Mouse (Mus musculus): ENCODE results near the gene Ephx1. TPM values are rescaled to one million over a fixed set of nuclear protein-coding genes. Genes with fewer than 3 reads are reported as not detected.
"Not testable (repeated sequence)": the region's sequence is repeated elsewhere in the genome, so short reads cannot be mapped to it uniquely, and the experiment has no call there.

Gene Ephx1
- polyA plus RNA-seq, 1 experiment from 2014 or later, result 3.8 TPM

GRCm38 (mm10) chr1:180992142-180992541 lies 28.6 kb downstream of the Ephx1 start:
- Histone ChIP-seq H3K27ac (ENCODE audit: low read depth, low read length) (no peak overlapping the region), H3K4me1 (ENCODE audit: control insufficient read depth, insufficient read depth, low read length) (no peaks in the 10 kb centered on the region), H3K9me3 (ENCODE audit: control insufficient read depth, low read length) (no peaks in the 10 kb centered on the region), H3K4me2 (replicated peaks; ENCODE audit: low read depth, low read length) (no peak overlapping the region), H3K9ac (ENCODE audit: low read depth, low read length) (no peak overlapping the region), H3K4me3 (ENCODE audit: low read length) (no peak overlapping the region), H3K36me3 (ENCODE audit: control insufficient read depth, insufficient read depth, low read length) (no peaks in the 10 kb centered on the region), H3K27me3 (ENCODE audit: control insufficient read depth, insufficient read depth, low read length) (no peaks in the 10 kb centered on the region)
- WGBS, result 51% methylated on average over 3 of the region's 3 CpGs
- peak; percentile 63; the same call in 1 of the 2 replicates for ATAC-seq (ENCODE audit: low FRiP score, low TSS enrichment)

- Histone ChIP-seq H3K9me3 (ENCODE audit: control insufficient read depth, low read length) (no peaks in the 10 kb centered on the region), H3K9ac (ENCODE audit: low read depth, low read length) (no peak overlapping the region), H3K36me3 (ENCODE audit: control insufficient read depth, insufficient read depth, low read length) (no peaks in the 10 kb centered on the region), H3K27ac (ENCODE audit: low read depth, low read length) (no peak overlapping the region), H3K4me2 (replicated peaks; ENCODE audit: low read depth, low read length) (no peak overlapping the region), H3K4me3 (ENCODE audit: low read length) (no peak overlapping the region), H3K27me3 (ENCODE audit: control insufficient read depth, insufficient read depth, low read length) (no peaks in the 10 kb centered on the region), H3K4me1 (ENCODE audit: control insufficient read depth, insufficient read depth, low read length) (no peaks in the 10 kb centered on the region)
- no peak for ATAC-seq (ENCODE audit: low FRiP score, low TSS enrichment)
- WGBS, result 54% methylated on average over 3 of the region's 3 CpGs
These were observed 30.0 kb downstream of the Ephx1 start for GRCm38 (mm10) chr1:180990671-180991070.

- H3K9ac ChIP-seq (ENCODE audit: low read depth, low read length), result no peak overlapping the region
- WGBS, result 3% methylated on average over 9 of the region's 9 CpGs
These were observed 32.9 kb downstream of the Ephx1 start for GRCm38 (mm10) chr1:180987759-180988158.

GRCm38 (mm10) chr1:180986701-180987100 lies 34.0 kb downstream of the Ephx1 start:
- 91% methylated on average over 8 of the region's 8 CpGs for WGBS
- no peak overlapping the region for H3K4me2 ChIP-seq (replicated peaks; ENCODE audit: low read depth, low read length)
- ATAC-seq (ENCODE audit: low FRiP score, low TSS enrichment), result no peak
- no peaks in the 10 kb centered on the region for H3K36me3 ChIP-seq (ENCODE audit: control insufficient read depth, insufficient read depth, low read length)
- H3K27me3 ChIP-seq (ENCODE audit: control insufficient read depth, insufficient read depth, low read length), result no peaks in the 10 kb centered on the region
- H3K4me3 ChIP-seq (ENCODE audit: low read length), result no peak overlapping the region
- H3K9ac ChIP-seq (ENCODE audit: low read depth, low read length), result no peak overlapping the region
- H3K27ac ChIP-seq (ENCODE audit: low read depth, low read length), result no peak overlapping the region
- no peaks in the 10 kb centered on the region for H3K4me1 ChIP-seq (ENCODE audit: control insufficient read depth, insufficient read depth, low read length)
- H3K9me3 ChIP-seq (ENCODE audit: control insufficient read depth, low read length), result no peaks in the 10 kb centered on the region

More at GRCm38 (mm10) chr1:180987759-180988158, 32.9 kb downstream of the Ephx1 start:
- Histone ChIP-seq H3K27ac (ENCODE audit: low read depth, low read length) (no peak overlapping the region), H3K4me2 (replicated peaks; ENCODE audit: low read depth, low read length) (no peak overlapping the region), H3K9me3 (ENCODE audit: control insufficient read depth, low read length) (no peaks in the 10 kb centered on the region), H3K27me3 (ENCODE audit: control insufficient read depth, insufficient read depth, low read length) (no peaks in the 10 kb centered on the region), H3K4me1 (ENCODE audit: control insufficient read depth, insufficient read depth, low read length) (no peaks in the 10 kb centered on the region), H3K4me3 (ENCODE audit: low read length) (no peak overlapping the region), H3K36me3 (ENCODE audit: control insufficient read depth, insufficient read depth, low read length) (no peaks in the 10 kb centered on the region)
- ATAC-seq (ENCODE audit: low FRiP score, low TSS enrichment), result no peak

GRCm38 (mm10) chr1:180981298-180982046 lies 39.2 kb downstream of the Ephx1 start:
- H3K9ac ChIP-seq (ENCODE audit: low read depth, low read length); H3K4me1 ChIP-seq (ENCODE audit: control insufficient read depth, insufficient read depth, low read length); H3K27ac ChIP-seq (ENCODE audit: low read depth, low read length); H3K27me3 ChIP-seq (ENCODE audit: control insufficient read depth, insufficient read depth, low read length); H3K4me3 ChIP-seq (ENCODE audit: low read length); H3K9me3 ChIP-seq (ENCODE audit: control insufficient read depth, low read length); H3K36me3 ChIP-seq (ENCODE audit: control insufficient read depth, insufficient read depth, low read length); ATAC-seq (ENCODE audit: low FRiP score, low TSS enrichment); H3K4me2 ChIP-seq (replicated peaks; ENCODE audit: low read depth, low read length): not testable (repeated sequence)
- 82% methylated on average over 7 of the region's 7 CpGs for WGBS

GRCm38 (mm10) chr1:180980464-180980863 lies 40.2 kb downstream of the Ephx1 start:
- H3K4me1 ChIP-seq (ENCODE audit: control insufficient read depth, insufficient read depth, low read length), result no peaks in the 10 kb centered on the region
- ATAC-seq (ENCODE audit: low FRiP score, low TSS enrichment), result no peak
- H3K4me3 ChIP-seq (ENCODE audit: low read length), result no peak overlapping the region
- no peaks in the 10 kb centered on the region for H3K27me3 ChIP-seq (ENCODE audit: control insufficient read depth, insufficient read depth, low read length)
- WGBS, result 68% methylated on average over 2 of the region's 2 CpGs
- H3K27ac ChIP-seq (ENCODE audit: low read depth, low read length), result no peak overlapping the region
- H3K9me3 ChIP-seq (ENCODE audit: control insufficient read depth, low read length), result no peaks in the 10 kb centered on the region
- H3K36me3 ChIP-seq (ENCODE audit: control insufficient read depth, insufficient read depth, low read length), result no peaks in the 10 kb centered on the region
- H3K4me2 ChIP-seq (replicated peaks; ENCODE audit: low read depth, low read length), result no peak overlapping the region
- no peak overlapping the region for H3K9ac ChIP-seq (ENCODE audit: low read depth, low read length)

GRCm38 (mm10) chr1:180979484-180980251 lies 41.0 kb downstream of the Ephx1 start:
- no peak for ATAC-seq (ENCODE audit: low FRiP score, low TSS enrichment)
- H3K4me3 ChIP-seq (ENCODE audit: low read length), result no peak overlapping the region
- no peaks in the 10 kb centered on the region for H3K27me3 ChIP-seq (ENCODE audit: control insufficient read depth, insufficient read depth, low read length)
- WGBS, result 82% methylated on average over 22 of the region's 24 CpGs
- no peak overlapping the region for H3K4me2 ChIP-seq (replicated peaks; ENCODE audit: low read depth, low read length)
- H3K27ac ChIP-seq (ENCODE audit: low read depth, low read length), result no peak overlapping the region
- no peaks in the 10 kb centered on the region for H3K4me1 ChIP-seq (ENCODE audit: control insufficient read depth, insufficient read depth, low read length)
- H3K36me3 ChIP-seq (ENCODE audit: control insufficient read depth, insufficient read depth, low read length), result no peaks in the 10 kb centered on the region
- no peak overlapping the region for H3K9ac ChIP-seq (ENCODE audit: low read depth, low read length)
- no peaks in the 10 kb centered on the region for H3K9me3 ChIP-seq (ENCODE audit: control insufficient read depth, low read length)

GRCm38 (mm10) chr1:180976110-180976679 lies 44.5 kb downstream of the Ephx1 start:
- no peak overlapping the region for H3K27ac ChIP-seq (ENCODE audit: low read depth, low read length)
- H3K27me3 ChIP-seq (ENCODE audit: control insufficient read depth, insufficient read depth, low read length), result no peaks in the 10 kb centered on the region
- H3K4me1 ChIP-seq (ENCODE audit: control insufficient read depth, insufficient read depth, low read length), result no peaks in the 10 kb centered on the region
- H3K4me3 ChIP-seq (ENCODE audit: low read length), result no peak overlapping the region
- no peak overlapping the region for H3K9ac ChIP-seq (ENCODE audit: low read depth, low read length)
- WGBS, result 59% methylated on average over 4 of the region's 4 CpGs
- no peaks in the 10 kb centered on the region for H3K36me3 ChIP-seq (ENCODE audit: control insufficient read depth, insufficient read depth, low read length)
- no peak for ATAC-seq (ENCODE audit: low FRiP score, low TSS enrichment)
- H3K9me3 ChIP-seq (ENCODE audit: control insufficient read depth, low read length), result no peaks in the 10 kb centered on the region
- H3K4me2 ChIP-seq (replicated peaks; ENCODE audit: low read depth, low read length), result no peak overlapping the region
